Mouse (Mus musculus): ENCODE measurements at regions not wholly inside any gene's neighbourhood (a gene's known extent, or its start where the extent isn't known, plus 50 kb on each side); places are given as distances from the start of the nearest gene placed in this dataset.

DNA sequence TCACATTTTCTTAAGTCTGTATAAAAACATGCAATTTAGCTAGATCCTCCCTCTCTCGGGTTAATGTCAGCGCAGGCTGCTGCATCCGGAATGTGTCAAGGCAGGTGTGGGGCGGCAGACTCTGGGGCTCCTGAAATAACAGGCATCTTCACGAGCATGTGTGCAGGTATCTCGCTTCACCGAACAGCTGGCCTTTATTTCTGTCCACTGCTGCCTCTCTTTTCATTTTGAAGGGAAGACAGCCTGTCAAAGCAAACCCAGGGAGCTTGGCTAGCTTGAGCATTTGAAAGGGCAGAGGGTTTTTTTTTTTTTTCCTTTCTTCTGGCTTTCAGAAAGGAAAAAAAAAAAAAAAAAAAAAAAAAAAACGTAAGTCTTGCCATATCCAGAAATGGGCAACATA lies 230.4 kb upstream of the Xylt1 start:
- Histone ChIP-seq H3K4me1 (peaks cover 7% of the 10 kb centered on the region), H3K36me3 (no peaks in the 10 kb centered on the region), H3K9ac (replicated peaks) (no peak overlapping the region), H3K9me3 (no peaks in the 10 kb centered on the region), H3K4me3 (no peak overlapping the region), H3K4me2 (replicated peaks) (no peak overlapping the region), H3K27ac (replicated peaks) (no peak overlapping the region), H3K27me3 (no peaks in the 10 kb centered on the region)
- WGBS, result 17% methylated on average over 8 of the region's 8 CpGs
- no peak for ATAC-seq (replicated peaks)

- 70% methylated on average over 5 of the region's 5 CpGs for WGBS
- H3K27ac ChIP-seq (replicated peaks), result 0 out of 2 replicates have a peak overlapping the region, but pooled peaks have one; percentile 36
- H3K27me3 ChIP-seq, result no peaks in the 10 kb centered on the region
- H3K36me3 ChIP-seq, result no peaks in the 10 kb centered on the region
- H3K4me3 ChIP-seq, result no peak overlapping the region
- H3K4me1 ChIP-seq, result peaks cover 7% of the 10 kb centered on the region
- no peak overlapping the region for H3K4me2 ChIP-seq (replicated peaks)
- H3K9ac ChIP-seq (replicated peaks), result no peak overlapping the region; the same call in 1 of the 2 replicates
- no peak for ATAC-seq (replicated peaks)
- no peaks in the 10 kb centered on the region for H3K9me3 ChIP-seq
Measured at GRCm38 (mm10) chr7:117153826-117154550, 226.8 kb upstream of the Xylt1 start.

DNA sequence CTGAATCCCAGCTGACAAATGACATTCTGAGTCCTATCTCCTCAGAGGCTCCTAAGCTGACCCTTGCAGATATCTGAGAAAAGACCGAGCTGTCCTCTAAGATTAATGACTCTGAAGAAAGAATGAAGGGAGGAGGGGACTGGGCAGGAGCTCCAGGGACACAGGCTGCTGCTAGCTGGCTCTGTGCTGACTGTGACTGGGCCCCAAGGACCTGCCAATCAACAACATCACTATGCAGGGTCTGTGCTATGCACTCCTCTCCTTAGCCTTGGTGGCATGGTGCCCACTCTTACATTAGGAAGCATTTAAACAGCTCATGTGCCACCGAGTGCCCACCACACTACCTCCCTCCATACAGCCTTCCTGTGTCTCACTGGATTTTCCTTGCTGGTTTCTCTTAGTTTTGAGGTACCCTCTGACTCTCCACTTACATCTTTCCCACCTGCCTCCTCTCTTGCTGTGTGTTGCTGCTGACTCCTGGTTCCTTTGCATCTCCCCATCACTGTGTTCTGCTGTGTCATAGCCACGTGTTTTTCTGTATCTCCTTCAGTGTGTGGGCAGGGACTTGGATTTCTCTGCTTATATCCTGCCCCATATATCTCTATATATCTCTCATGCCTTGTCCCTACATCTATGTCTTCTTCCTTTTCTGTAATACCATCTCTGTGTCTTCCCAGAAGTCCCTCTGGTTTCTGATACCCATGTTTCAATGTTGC lies 219.4 kb upstream of the Xylt1 start:
- H3K9ac ChIP-seq (replicated peaks), result no peak overlapping the region
- ATAC-seq (replicated peaks), result no peak

DNA sequence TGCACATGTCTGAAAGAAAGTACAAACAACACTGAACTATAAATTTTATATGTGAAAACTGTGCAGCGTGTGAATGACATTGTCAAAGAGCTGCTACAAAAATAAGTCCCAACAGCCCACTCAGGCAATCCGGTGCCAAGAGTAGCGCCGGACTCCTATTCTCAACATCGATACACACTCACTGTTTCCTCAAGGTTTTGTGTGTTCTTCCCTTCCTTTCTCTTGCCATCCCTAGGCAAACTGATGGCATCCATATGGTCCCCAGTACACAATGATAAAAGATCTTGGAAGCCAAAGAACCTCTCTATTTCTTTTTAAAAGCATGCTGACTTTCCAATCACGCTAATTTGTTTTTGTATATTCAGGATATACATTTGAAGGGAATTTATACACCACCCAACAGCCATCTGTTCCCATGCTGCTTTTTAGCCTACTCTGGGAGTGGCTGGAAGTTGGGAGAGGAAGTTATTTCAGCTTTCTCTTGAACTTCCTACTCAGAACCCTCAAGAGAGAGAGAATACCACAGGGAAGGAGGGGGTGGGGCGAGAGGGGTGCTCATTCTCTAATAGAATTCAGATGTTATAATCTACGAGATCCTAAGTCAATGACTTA lies 205.9 kb upstream of the Xylt1 start:
- no peak overlapping the region for H3K9ac ChIP-seq (replicated peaks)
- H3K4me2 ChIP-seq (replicated peaks), result no peak overlapping the region
- ATAC-seq (replicated peaks), result no peak
- 81% methylated on average over 8 of the region's 8 CpGs for WGBS
- H3K36me3 ChIP-seq, result no peaks in the 10 kb centered on the region
- H3K4me3 ChIP-seq, result no peak overlapping the region
- no peaks in the 10 kb centered on the region for H3K9me3 ChIP-seq
- no peaks in the 10 kb centered on the region for H3K27me3 ChIP-seq
- H3K4me1 ChIP-seq, result no peaks in the 10 kb centered on the region
- H3K27ac ChIP-seq (replicated peaks), result no peak overlapping the region

More for the DNA sequence above, 219.4 kb upstream of the Xylt1 start:
- Histone ChIP-seq H3K4me3 (no peak overlapping the region), H3K4me1 (no peaks in the 10 kb centered on the region), H3K27me3 (no peaks in the 10 kb centered on the region), H3K36me3 (no peaks in the 10 kb centered on the region), H3K4me2 (replicated peaks) (no peak overlapping the region), H3K27ac (replicated peaks) (no peak overlapping the region), H3K9me3 (no peaks in the 10 kb centered on the region)
- WGBS, result 54% methylated on average over 3 of the region's 3 CpGs

DNA sequence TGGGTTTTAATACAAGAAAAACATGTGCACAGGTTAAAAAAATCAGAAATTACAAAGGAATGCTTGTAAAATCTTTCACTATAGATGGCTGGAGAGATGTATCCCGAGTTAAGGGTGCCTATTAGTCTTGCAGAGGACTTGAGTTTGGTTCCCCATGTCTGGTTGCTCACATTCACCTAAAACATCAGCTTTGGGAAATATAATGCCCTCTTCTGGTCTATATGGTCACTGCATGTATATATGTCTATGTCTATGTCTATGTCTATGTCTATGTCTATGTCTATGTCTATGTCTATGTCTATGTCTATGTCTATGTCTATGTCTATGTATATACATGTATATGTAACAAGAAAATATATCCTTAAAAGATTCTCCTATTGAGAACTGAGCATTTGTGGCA lies 196.8 kb upstream of the Xylt1 start:
- 62% methylated on average over 1 of the region's 1 CpGs for WGBS
- no peak for ATAC-seq (replicated peaks)
- Histone ChIP-seq H3K4me1 (no peaks in the 10 kb centered on the region), H3K36me3 (no peaks in the 10 kb centered on the region), H3K9ac (replicated peaks) (no peak overlapping the region), H3K4me3 (no peak overlapping the region), H3K27ac (replicated peaks) (no peak overlapping the region), H3K27me3 (no peaks in the 10 kb centered on the region), H3K9me3 (no peaks in the 10 kb centered on the region), H3K4me2 (replicated peaks) (no peak overlapping the region)

DNA sequence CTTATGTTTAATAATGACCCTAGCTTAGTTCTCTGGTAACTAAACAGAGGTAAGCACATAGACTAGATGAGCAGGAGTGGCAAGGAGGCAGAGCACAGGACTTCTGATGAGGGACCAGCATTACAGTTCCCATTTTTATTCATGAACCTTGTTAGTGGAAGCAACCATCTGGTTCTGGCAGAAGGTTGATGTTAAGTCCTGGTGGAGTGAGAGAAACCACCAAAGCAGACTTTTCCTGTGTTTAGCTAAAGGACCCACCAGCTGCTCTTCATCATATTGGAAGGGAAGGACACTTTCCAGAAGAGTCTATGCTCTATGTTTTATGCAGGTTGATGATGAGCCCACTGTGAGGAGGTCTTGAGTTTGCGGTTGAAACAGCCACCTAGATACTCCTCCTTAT lies 194.9 kb upstream of the Xylt1 start:
- Histone ChIP-seq H3K9ac (replicated peaks) (no peak overlapping the region), H3K4me1 (no peaks in the 10 kb centered on the region), H3K4me2 (replicated peaks) (no peak overlapping the region), H3K27ac (replicated peaks) (no peak overlapping the region), H3K4me3 (no peak overlapping the region), H3K9me3 (no peaks in the 10 kb centered on the region), H3K36me3 (no peaks in the 10 kb centered on the region), H3K27me3 (no peaks in the 10 kb centered on the region)
- WGBS, result 91% methylated on average over 1 of the region's 1 CpGs
- no peak for ATAC-seq (replicated peaks)

- H3K36me3 ChIP-seq, result no peaks in the 10 kb centered on the region
- no peaks in the 10 kb centered on the region for H3K4me1 ChIP-seq
- no peaks in the 10 kb centered on the region for H3K27me3 ChIP-seq
- no peak for ATAC-seq (replicated peaks)
- 76% methylated on average over 3 of the region's 3 CpGs for WGBS
- no peak overlapping the region for H3K4me3 ChIP-seq
- H3K27ac ChIP-seq (replicated peaks), result no peak overlapping the region
- no peak overlapping the region for H3K4me2 ChIP-seq (replicated peaks)
- H3K9me3 ChIP-seq, result no peaks in the 10 kb centered on the region
- H3K9ac ChIP-seq (replicated peaks), result no peak overlapping the region
Measured at GRCm38 (mm10) chr7:117196611-117197010, 184.2 kb upstream of the Xylt1 start.

DNA sequence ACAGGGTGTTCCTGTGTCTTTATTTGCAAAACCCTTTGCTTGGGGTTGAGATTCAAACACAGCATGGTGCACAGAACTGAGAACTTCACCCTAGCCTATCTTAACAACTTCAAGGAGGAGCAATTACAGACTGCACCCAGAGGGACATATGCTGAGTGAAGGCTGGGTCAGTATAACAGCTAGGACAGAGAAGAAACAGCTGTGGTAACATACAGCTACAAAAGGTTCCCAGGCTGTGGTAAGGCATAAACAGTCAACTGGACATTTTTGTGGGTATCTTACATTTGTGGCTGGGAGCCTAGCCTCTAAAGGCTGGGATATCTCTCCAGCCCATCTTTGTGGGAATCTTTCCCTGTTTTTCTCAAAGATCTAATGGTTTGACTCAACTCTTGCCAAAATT lies 154.5 kb upstream of the Xylt1 start:
- H3K9ac ChIP-seq (replicated peaks), result no peak overlapping the region
- no peak overlapping the region for H3K27ac ChIP-seq (replicated peaks)
- no peaks in the 10 kb centered on the region for H3K9me3 ChIP-seq
- H3K4me1 ChIP-seq, result no peaks in the 10 kb centered on the region
- no peak overlapping the region for H3K4me2 ChIP-seq (replicated peaks)
- no peaks in the 10 kb centered on the region for H3K27me3 ChIP-seq
- H3K4me3 ChIP-seq, result no peak overlapping the region
- no peak for ATAC-seq (replicated peaks)
- no peaks in the 10 kb centered on the region for H3K36me3 ChIP-seq

- Histone ChIP-seq H3K9me3 (no peaks in the 10 kb centered on the region), H3K27me3 (no peaks in the 10 kb centered on the region), H3K9ac (replicated peaks) (no peak overlapping the region), H3K4me2 (replicated peaks) (no peak overlapping the region), H3K4me3 (no peak overlapping the region), H3K36me3 (no peaks in the 10 kb centered on the region), H3K4me1 (no peaks in the 10 kb centered on the region), H3K27ac (replicated peaks) (no peak overlapping the region)
- 86% methylated on average over 5 of the region's 5 CpGs for WGBS
- no peak for ATAC-seq (replicated peaks)
Measured at GRCm38 (mm10) chr7:117229619-117230018, 151.2 kb upstream of the Xylt1 start.

- H3K4me2 ChIP-seq (replicated peaks), result no peak overlapping the region
- no peaks in the 10 kb centered on the region for H3K9me3 ChIP-seq
- no peak overlapping the region for H3K27ac ChIP-seq (replicated peaks)
- H3K4me1 ChIP-seq, result 0 out of 2 replicates have a peak, but pooled peaks cover 3% of the 10 kb centered on the region
- WGBS, result 84% methylated on average over 9 of the region's 9 CpGs
- ATAC-seq (replicated peaks), result no peak
- H3K27me3 ChIP-seq, result no peaks in the 10 kb centered on the region
- no peak overlapping the region for H3K4me3 ChIP-seq
- no peak overlapping the region for H3K9ac ChIP-seq (replicated peaks)
- no peaks in the 10 kb centered on the region for H3K36me3 ChIP-seq
Measured at GRCm38 (mm10) chr7:117256819-117257218, 124.0 kb upstream of the Xylt1 start.

DNA sequence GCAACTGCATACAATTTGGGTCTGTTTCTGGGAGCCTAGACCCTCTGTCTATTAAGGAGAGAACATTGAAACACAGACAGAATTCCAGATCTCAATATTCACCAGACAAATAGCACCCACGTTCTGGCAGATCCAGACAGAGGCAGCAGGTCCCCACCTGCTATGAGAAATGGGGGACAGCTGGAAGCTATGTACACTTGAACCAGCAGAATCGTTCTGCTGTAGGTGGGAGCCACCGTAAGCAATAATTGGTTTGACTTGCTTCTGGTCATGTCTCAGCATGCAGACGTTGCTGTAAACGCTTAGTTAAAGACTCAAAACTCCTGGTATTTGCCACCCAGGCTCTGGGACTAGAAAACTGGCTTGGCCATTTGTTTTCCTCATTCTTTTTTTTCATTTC lies 122.2 kb upstream of the Xylt1 start:
- no peak for ATAC-seq (replicated peaks)
- H3K27me3 ChIP-seq, result no peaks in the 10 kb centered on the region
- H3K4me3 ChIP-seq, result no peak overlapping the region
- 0 out of 2 replicates have a peak, but pooled peaks cover 3% of the 10 kb centered on the region for H3K4me1 ChIP-seq
- no peak overlapping the region for H3K9ac ChIP-seq (replicated peaks)
- 73% methylated on average over 5 of the region's 5 CpGs for WGBS
- no peak overlapping the region for H3K4me2 ChIP-seq (replicated peaks)
- no peaks in the 10 kb centered on the region for H3K9me3 ChIP-seq
- no peak overlapping the region for H3K27ac ChIP-seq (replicated peaks)
- no peaks in the 10 kb centered on the region for H3K36me3 ChIP-seq

DNA sequence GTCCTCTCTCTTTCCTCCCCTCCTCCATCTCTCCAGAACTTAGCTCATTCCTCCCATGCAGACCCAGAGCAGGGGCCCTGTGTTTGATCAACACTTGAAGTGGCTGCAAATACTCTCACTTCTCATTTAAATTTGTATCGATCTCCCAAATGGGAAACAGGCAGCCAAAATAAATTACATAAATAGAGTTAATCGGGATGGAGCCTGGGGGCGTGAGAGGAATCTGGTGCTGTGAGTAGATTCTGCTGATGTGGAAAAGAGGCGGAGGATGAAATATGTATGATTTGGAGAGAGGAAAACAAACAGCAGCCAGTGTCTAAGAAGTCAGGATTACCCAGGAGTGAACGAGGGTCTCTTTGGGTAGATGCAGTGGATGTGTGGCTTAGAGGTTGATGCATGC lies 121.6 kb upstream of the Xylt1 start:
- H3K36me3 ChIP-seq, result no peaks in the 10 kb centered on the region

More for the DNA sequence above, 121.6 kb upstream of the Xylt1 start:
- Histone ChIP-seq H3K27ac (replicated peaks) (no peak overlapping the region), H3K4me3 (no peak overlapping the region), H3K27me3 (no peaks in the 10 kb centered on the region), H3K4me1 (0 out of 2 replicates have a peak, but pooled peaks cover 3% of the 10 kb centered on the region), H3K9me3 (no peaks in the 10 kb centered on the region), H3K4me2 (replicated peaks) (no peak overlapping the region), H3K9ac (replicated peaks) (no peak overlapping the region)
- ATAC-seq (replicated peaks), result no peak
- 50% methylated on average over 5 of the region's 5 CpGs for WGBS
